Mouse (Mus musculus) layer of hippocampus, adult 9-11 months (tissue): ENCODE results near the gene Prdm2.

Source experiments
- DNase-seq: peaks from one replicate; pipeline ENCODE4 v3.0.0; 2022

Gene Prdm2

GRCm38 (mm10) chr4:143151267-143151666 is 61.5 kb downstream of the Prdm2 start:
- no peak for DNase-seq

- DNase-seq: no peak
These were observed 65.1 kb downstream of the Prdm2 start for GRCm38 (mm10) chr4:143147666-143148065.

GRCm38 (mm10) chr4:143143615-143144014 is 69.2 kb downstream of the Prdm2 start:
- DNase-seq: no peak

- no peak for DNase-seq
These were observed 71.0 kb downstream of the Prdm2 start for GRCm38 (mm10) chr4:143141645-143142259.

GRCm38 (mm10) chr4:143140940-143141339 is 71.9 kb downstream of the Prdm2 start:
- DNase-seq: no peak

GRCm38 (mm10) chr4:143132433-143132832 is 80.4 kb downstream of the Prdm2 start:
- DNase-seq: no peak

- no peak for DNase-seq
These were observed 82.4 kb downstream of the Prdm2 start for GRCm38 (mm10) chr4:143130441-143130840.

- DNase-seq: no peak
These were observed 83.5 kb downstream of the Prdm2 start for GRCm38 (mm10) chr4:143129261-143129760.

- DNase-seq: no peak
These were observed 85.6 kb downstream of the Prdm2 start for GRCm38 (mm10) chr4:143127171-143127570.

GRCm38 (mm10) chr4:143126476-143126875 is 86.3 kb downstream of the Prdm2 start:
- peak; percentile 81 for DNase-seq

GRCm38 (mm10) chr4:143125290-143125689 is 87.5 kb downstream of the Prdm2 start:
- DNase-seq: no peak

GRCm38 (mm10) chr4:143123043-143123442 is 89.8 kb downstream of the Prdm2 start:
- DNase-seq: no peak

GRCm38 (mm10) chr4:143121174-143121573 is 91.6 kb downstream of the Prdm2 start:
- DNase-seq: no peak

GRCm38 (mm10) chr4:143120008-143120407 is 92.8 kb downstream of the Prdm2 start:
- DNase-seq: peak; percentile 56

GRCm38 (mm10) chr4:143118843-143119242 is 94.0 kb downstream of the Prdm2 start:
- no peak for DNase-seq

GRCm38 (mm10) chr4:143115851-143116250 is 96.9 kb downstream of the Prdm2 start:
- no peak for DNase-seq

GRCm38 (mm10) chr4:143114232-143114979 is 98.4 kb downstream of the Prdm2 start:
- no peak for DNase-seq

GRCm38 (mm10) chr4:143112985-143113384 is 99.8 kb downstream of the Prdm2 start:
- no peak for DNase-seq

GRCm38 (mm10) chr4:143112439-143112838 is 100.4 kb downstream of the Prdm2 start:
- DNase-seq: no peak

GRCm38 (mm10) chr4:143111872-143112271 is 100.9 kb downstream of the Prdm2 start:
- peak; percentile 74 for DNase-seq

- no peak for DNase-seq
These were observed 104.2 kb downstream of the Prdm2 start for GRCm38 (mm10) chr4:143108552-143108951.

GRCm38 (mm10) chr4:143106971-143107370 is 105.8 kb downstream of the Prdm2 start:
- no peak for DNase-seq

- DNase-seq: no peak
These were observed 106.2 kb downstream of the Prdm2 start for GRCm38 (mm10) chr4:143106566-143106965.

- no peak for DNase-seq
These were observed 108.1 kb downstream of the Prdm2 start for GRCm38 (mm10) chr4:143104739-143105138.
